8 mouse cellular contexts compared by ENCODE assay signal in genomic region chr1:153531677-153532233, GRCm38 (mm10). TPM values are rescaled to one million over a fixed set of nuclear protein-coding genes. Genes with fewer than 3 reads are reported as not detected.
A peak's percentile ranks its signal among the peaks of the same experiment; 100 is the strongest.
DNase-seq lines count a peak whose midpoint lies in the region; ATAC-seq and TF ChIP-seq lines count a peak whose summit lies in the region.

No protein-coding gene starts in this region.

- H3K4me2 ChIP-seq in lung, embryonic 16.5 days (ENCODE audit: low read depth, low read length): peak overlapping the region; percentile 52
- H3K4me2 ChIP-seq in forebrain, embryonic 16.5 days (ENCODE audit: low read length): peak overlapping the region; percentile 36
- peak overlapping the region; percentile 56 for H3K4me2 ChIP-seq in liver, postnatal 0 days (ENCODE audit: low read depth, low read length)

- peaks cover 9% of the 10 kb centered on the region for H3K4me1 ChIP-seq in lung, embryonic 16.5 days (replicated peaks; ENCODE audit: control insufficient read depth, insufficient read depth, low read length)
- H3K4me1 ChIP-seq in forebrain, embryonic 16.5 days (replicated peaks; ENCODE audit: control insufficient read depth, insufficient read depth, low read length): peaks cover 11% of the 10 kb centered on the region
- H3K4me1 ChIP-seq in liver, postnatal 0 days (ENCODE audit: insufficient read depth): no peaks in the 10 kb centered on the region

- no peak for TF ChIP-seq CTCF in liver, postnatal 0 days (IDR thresholded peaks at IDR 0.05; ENCODE audit: low read depth)

- peak overlapping the region; percentile 26 for H3K4me3 ChIP-seq in lung, embryonic 16.5 days (ENCODE audit: low read length)
- H3K4me3 ChIP-seq in forebrain, embryonic 16.5 days (replicated peaks; ENCODE audit: low read length): no peak overlapping the region
- H3K4me3 ChIP-seq in liver, postnatal 0 days (ENCODE audit: low read depth, low read length): no peak overlapping the region

- no peaks in the 10 kb centered on the region for H3K27me3 ChIP-seq in lung, embryonic 16.5 days (ENCODE audit: control insufficient read depth, insufficient read depth, low read depth, low read length)
- no peaks in the 10 kb centered on the region for H3K27me3 ChIP-seq in forebrain, embryonic 16.5 days (replicated peaks; ENCODE audit: control insufficient read depth, insufficient read depth, low read length)
- no peaks in the 10 kb centered on the region for H3K27me3 ChIP-seq in liver, postnatal 0 days (ENCODE audit: insufficient read depth, low read length)

- no peaks in the 10 kb centered on the region for H3K36me3 ChIP-seq in lung, embryonic 16.5 days (ENCODE audit: control insufficient read depth, insufficient read depth, low read length)
- no peaks in the 10 kb centered on the region for H3K36me3 ChIP-seq in forebrain, embryonic 16.5 days (ENCODE audit: control insufficient read depth, insufficient read depth)
- H3K36me3 ChIP-seq in liver, postnatal 0 days (replicated peaks; ENCODE audit: insufficient read depth, low read length): no peaks in the 10 kb centered on the region

- DNase-seq in lung, postnatal 36 days: no peak
- no peak for DNase-seq in liver, postnatal 0 days
- DNase-seq in thymus, postnatal 36 days: peak; percentile 23 to 35
- no peak for DNase-seq in adrenal gland, postnatal 36 days
- DNase-seq in ovary, postnatal 36 days (ENCODE audit: low spot score): no peak
- no peak for DNase-seq in spleen, adult 12 weeks (ENCODE audit: low spot score)

- peak overlapping the region; percentile 56 for H3K9ac ChIP-seq in lung, embryonic 16.5 days (ENCODE audit: low read length)
- H3K9ac ChIP-seq in forebrain, embryonic 16.5 days (replicated peaks; ENCODE audit: low read depth, low read length): peak overlapping the region; percentile 48
- H3K9ac ChIP-seq in liver, postnatal 0 days (replicated peaks): no peak overlapping the region

- H3K9me3 ChIP-seq in lung, embryonic 16.5 days (ENCODE audit: control insufficient read depth, low read length): no peaks in the 10 kb centered on the region
- no peaks in the 10 kb centered on the region for H3K9me3 ChIP-seq in forebrain, embryonic 16.5 days (ENCODE audit: control insufficient read depth, low read length)
- no peaks in the 10 kb centered on the region for H3K9me3 ChIP-seq in liver, postnatal 0 days (ENCODE audit: low read length)

- WGBS in lung, embryonic 16.5 days: 28% methylated on average over 9 of the region's 9 CpGs
- 18% methylated on average over 9 of the region's 9 CpGs for WGBS in forebrain, embryonic 16.5 days
- WGBS in liver, postnatal 0 days (ENCODE audit: insufficient replicate concordance): 34% methylated on average over 9 of the region's 9 CpGs

- H3K27ac ChIP-seq in lung, embryonic 16.5 days (ENCODE audit: low read length): no peak overlapping the region
- peak overlapping the region; percentile 65 for H3K27ac ChIP-seq in forebrain, embryonic 16.5 days (ENCODE audit: low read length)
- no peak overlapping the region for H3K27ac ChIP-seq in liver, postnatal 0 days (ENCODE audit: low read depth)

- peak; percentile 41; the same call in 1 of the 2 replicates for ATAC-seq in lung, embryonic 16.5 days (ENCODE audit: low read depth)
- peak; percentile 79 for ATAC-seq in forebrain, embryonic 16.5 days
- no peak for ATAC-seq in liver, postnatal 0 days

- TF ChIP-seq EP300 in liver, postnatal 0 days (IDR thresholded peaks at IDR 0.05; ENCODE audit: low read depth): no peak

RNA-seq across cellular contexts. Expression of gene Npl, which starts 18.1 kb away (rescaled TPM):
- polyA plus RNA-seq in lung, embryonic 16.5 days (2015; fragmentation: Nextera tagmentation; extraction: Ambion mirVana): 7.0 and 7.1 TPM in 2 replicates
- 6.6 and 8.8 TPM in 2 replicates for polyA plus RNA-seq in forebrain, embryonic 16.5 days (2015; fragmentation: Nextera tagmentation; extraction: Ambion mirVana)
- 6.8 TPM in 2 replicates for polyA plus RNA-seq in liver, postnatal 0 days (2015; fragmentation: Nextera tagmentation; extraction: Ambion mirVana)
- 1 to 10 TPM; 4.2 to 7.6 TPM for total RNA-seq in adrenal gland, postnatal 36 days (2021)

RNA-seq across cellular contexts. Expression of gene Dhx9, which starts 44.3 kb away (rescaled TPM):
- polyA plus RNA-seq in lung, embryonic 16.5 days (2015; fragmentation: Nextera tagmentation; extraction: Ambion mirVana): 24.5 and 26.3 TPM in 2 replicates
- 30.8 and 38.4 TPM in 2 replicates for polyA plus RNA-seq in forebrain, embryonic 16.5 days (2015; fragmentation: Nextera tagmentation; extraction: Ambion mirVana)
- polyA plus RNA-seq in liver, postnatal 0 days (2015; fragmentation: Nextera tagmentation; extraction: Ambion mirVana): 7.7 and 9.9 TPM in 2 replicates
- 100 to 1,000 TPM; 117 to 119 TPM for total RNA-seq in adrenal gland, postnatal 36 days (2021)

Comparison
In these comparisons a context has a peak if more than half of its experiments do, and no peak if none do; other contexts are left out.
1. DNase-seq: peak in thymus, postnatal 36 days (2 of 2); none in lung, postnatal 36 days (single experiment), liver, postnatal 0 days (single experiment), adrenal gland, postnatal 36 days (0 of 2), ovary, postnatal 36 days (single experiment) and spleen, adult 12 weeks (single experiment).
2. Peak in every context shown above with its lines, with median percentiles within 50 percentile points of each other: H3K4me2 ChIP-seq.